ENCODE assay signal across 9 mouse cellular contexts in the genomic region with DNA sequence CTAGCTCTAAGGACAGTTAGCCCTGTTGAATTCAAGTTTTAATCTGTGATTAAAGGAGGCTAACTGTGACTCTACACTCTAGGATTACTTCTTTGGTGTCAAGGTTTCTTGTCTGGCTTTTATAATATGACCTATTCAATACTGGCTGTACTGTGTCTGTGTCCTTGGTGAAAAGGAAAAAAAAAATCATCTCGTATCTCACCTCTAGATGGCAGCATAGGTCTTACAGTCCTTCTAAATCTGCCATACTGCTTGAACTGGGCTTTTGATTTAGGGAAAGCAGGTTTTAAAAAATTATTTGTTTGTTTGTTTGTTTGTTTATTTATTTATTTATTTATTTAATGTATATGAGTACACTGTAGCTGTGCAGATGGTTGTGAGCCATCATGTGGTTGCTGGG. TPM values are rescaled to one million over a fixed set of nuclear protein-coding genes. Genes with fewer than 3 reads are reported as not detected.
DNase-seq lines count a peak whose midpoint lies in the region; ATAC-seq and TF ChIP-seq lines count a peak whose summit lies in the region.
"Had no signal": no experiment of that assay in that cellular context is flagged by ENCODE, and none has a peak within 500 bp of the region (broad histone marks: within the 10 kb centered on the region; RNA-seq: fewer than 3 reads in every experiment).

No protein-coding gene starts in this region.

- no peaks in the 10 kb centered on the region for H3K9me3 ChIP-seq in midbrain, postnatal 0 days (ENCODE audit: low read length)
- no peaks in the 10 kb centered on the region for H3K9me3 ChIP-seq in midbrain, embryonic 13.5 days
- no peaks in the 10 kb centered on the region for H3K9me3 ChIP-seq in stomach, postnatal 0 days (ENCODE audit: control insufficient read depth, low read length)

- H3K79me2 ChIP-seq in heart, adult 2 months (replicated peaks; ENCODE audit: control insufficient read depth, insufficient read depth, low read length), result no peaks in the 10 kb centered on the region

- no peak overlapping the region for H3K4me2 ChIP-seq in midbrain, postnatal 0 days (ENCODE audit: low read depth, low read length, poor library complexity, severe bottlenecking)
- H3K4me2 ChIP-seq in midbrain, embryonic 13.5 days (replicated peaks), result no peak overlapping the region
- no peak overlapping the region for H3K4me2 ChIP-seq in stomach, postnatal 0 days (replicated peaks; ENCODE audit: low read depth)

- no peaks in the 10 kb centered on the region for H3K27me3 ChIP-seq in heart, adult 2 months (ENCODE audit: control insufficient read depth, insufficient read depth, low read length)
- no peaks in the 10 kb centered on the region for H3K27me3 ChIP-seq in midbrain, postnatal 0 days (ENCODE audit: insufficient read depth, low read length)
- no peaks in the 10 kb centered on the region for H3K27me3 ChIP-seq in midbrain, embryonic 13.5 days
- H3K27me3 ChIP-seq in stomach, postnatal 0 days (ENCODE audit: control insufficient read depth, insufficient read depth, low read length), result no peaks in the 10 kb centered on the region

- H3K9ac ChIP-seq in heart, adult 2 months (ENCODE audit: low read depth, low read length), result no peak overlapping the region
- no peak overlapping the region for H3K9ac ChIP-seq in midbrain, postnatal 0 days (replicated peaks; ENCODE audit: low read length, poor library complexity, severe bottlenecking)
- no peak overlapping the region for H3K9ac ChIP-seq in midbrain, embryonic 13.5 days (replicated peaks)
- no peak overlapping the region for H3K9ac ChIP-seq in stomach, postnatal 0 days (ENCODE audit: low read length)

- no peak for TF ChIP-seq POLR2A in heart, adult 2 months (IDR thresholded peaks at IDR 0.05; ENCODE audit: insufficient read depth, low read depth, low read length)

- H3K4me1 ChIP-seq in heart, adult 2 months (ENCODE audit: control insufficient read depth, insufficient read depth, low read length), result no peaks in the 10 kb centered on the region
- no peaks in the 10 kb centered on the region for H3K4me1 ChIP-seq in midbrain, postnatal 0 days (ENCODE audit: insufficient read depth, low read length)
- H3K4me1 ChIP-seq in midbrain, embryonic 13.5 days (replicated peaks), result no peaks in the 10 kb centered on the region
- H3K4me1 ChIP-seq in stomach, postnatal 0 days (replicated peaks; ENCODE audit: control insufficient read depth, insufficient read depth), result no peaks in the 10 kb centered on the region

- H3K27ac ChIP-seq in heart, adult 2 months, result no peak overlapping the region
- H3K27ac ChIP-seq in midbrain, postnatal 0 days (ENCODE audit: low read depth, low read length), result no peak overlapping the region
- H3K27ac ChIP-seq in midbrain, embryonic 13.5 days, result no peak overlapping the region
- no peak overlapping the region for H3K27ac ChIP-seq in stomach, postnatal 0 days (replicated peaks)

- no peak overlapping the region for H3K4me3 ChIP-seq in heart, adult 2 months
- H3K4me3 ChIP-seq in midbrain, postnatal 0 days (ENCODE audit: low read depth, low read length), result no peak overlapping the region
- H3K4me3 ChIP-seq in midbrain, embryonic 13.5 days (replicated peaks), result no peak overlapping the region
- H3K4me3 ChIP-seq in stomach, postnatal 0 days (ENCODE audit: low read depth, low read length), result no peak overlapping the region
- H3K4me3 ChIP-seq: myocyte had no signal

- DNase-seq in heart, adult 2 months, result no peak
- DNase-seq in heart, postnatal 36 days, result no peak
- DNase-seq in midbrain, postnatal 0 days (ENCODE audit: low spot score), result peak; percentile 79
- peak; percentile 22 for DNase-seq in embryo, embryonic 11.5 days (ENCODE audit: low read depth, low spot score)
- no peak for DNase-seq in stomach, postnatal 0 days (ENCODE audit: low spot score)
- DNase-seq in adrenal gland, postnatal 14 days, result no peak
- no peak for DNase-seq in gastrocnemius, postnatal 14 days

- TF ChIP-seq CTCF in heart, adult 2 months (IDR thresholded peaks at IDR 0.05), result peak; percentile 81
- TF ChIP-seq CTCF in midbrain, postnatal 0 days (IDR thresholded peaks at IDR 0.05), result peak; percentile 86
- peak; percentile 82 for TF ChIP-seq CTCF in stomach, postnatal 0 days (IDR thresholded peaks at IDR 0.05; ENCODE audit: low read depth)

- intact Hi-C loops in heart, adult 2 months (cut with DNase I), result loop anchor here (1.0 to 5.0 kb wide), 2 partner anchors 79 to 121 kb away; no protein-coding TSS in a partner anchor
- intact Hi-C loops in heart, postnatal 36 days (cut with DNase I), result loop anchor here (1.0 to 5.0 kb wide), 2 partner anchors 79 to 121 kb away; no protein-coding TSS in a partner anchor
- intact Hi-C loops in gastrocnemius, postnatal 14 days (cut with DNase I; ENCODE audit: low total_unique reads), result loop anchor here (2.0 kb wide), 1 partner anchor 120 kb away; no protein-coding TSS in a partner anchor

- no peak for TF ChIP-seq EP300 in heart, adult 2 months (IDR thresholded peaks at IDR 0.05; ENCODE audit: insufficient read depth, low read depth, low read length)
- no peak for TF ChIP-seq EP300 in stomach, postnatal 0 days (optimal IDR thresholded peaks at IDR 0.05)

- no peak for ATAC-seq in midbrain, postnatal 0 days (ENCODE audit: low FRiP score)
- no peak for ATAC-seq in midbrain, embryonic 13.5 days
- no peak for ATAC-seq in stomach, postnatal 0 days (ENCODE audit: low FRiP score, low TSS enrichment)

- 4% methylated on average over 1 of the region's 1 CpGs for WGBS in heart, adult 2 months
- WGBS in midbrain, postnatal 0 days, result 0% methylated on average over 1 of the region's 1 CpGs
- WGBS in midbrain, embryonic 13.5 days, result 3% methylated on average over 1 of the region's 1 CpGs
- WGBS in stomach, postnatal 0 days, result 0% methylated on average over 1 of the region's 1 CpGs

- H3K36me3 ChIP-seq in heart, adult 2 months (ENCODE audit: control insufficient read depth, insufficient read depth, low read length), result no peaks in the 10 kb centered on the region; the same call in 1 of the 2 replicates
- H3K36me3 ChIP-seq in midbrain, postnatal 0 days (ENCODE audit: insufficient read depth, low read length), result peaks cover 8% of the 10 kb centered on the region; the same call in 1 of the 2 replicates
- peaks cover 17% of the 10 kb centered on the region for H3K36me3 ChIP-seq in midbrain, embryonic 13.5 days
- no peaks in the 10 kb centered on the region for H3K36me3 ChIP-seq in stomach, postnatal 0 days (ENCODE audit: control insufficient read depth, insufficient read depth, low read length)

RNA-seq across cellular contexts. Expression of gene Lin52, which starts 17.5 kb away (rescaled TPM):
- 10 to 100 TPM in 1 of 2 experiments, 1 to 10 TPM in 1; 7.8 to 12.4 TPM for total RNA-seq in heart, adult 2 months (2021)
- polyA plus RNA-seq in heart, adult 2 months (2012; rRNA removed), result 16.5 and 30.6 TPM in 2 replicates
- total RNA-seq in heart, postnatal 36 days (2021), result 10 to 100 TPM; 12.4 to 14.9 TPM
- total RNA-seq in midbrain, postnatal 0 days (2014; rRNA removed), result 33.4 and 67.8 TPM in 2 replicates
- polyA plus RNA-seq in midbrain, postnatal 0 days (2015; fragmentation: Nextera tagmentation; extraction: Ambion mirVana), result 22.8 and 26.7 TPM in 2 replicates
- polyA plus RNA-seq in midbrain, embryonic 13.5 days (2015; fragmentation: Nextera tagmentation; extraction: Ambion mirVana), result 38.6 and 41.3 TPM in 2 replicates
- polyA plus RNA-seq in stomach, postnatal 0 days (2015; fragmentation: Nextera tagmentation; extraction: Ambion mirVana), result 8.5 and 8.7 TPM in 2 replicates
- 11.6 and 15.2 TPM in 2 replicates for total RNA-seq in adrenal gland, postnatal 14 days (2021)
- total RNA-seq in gastrocnemius, postnatal 14 days (2021), result 1 to 10 TPM; 6.3 to 6.4 TPM

RNA-seq across cellular contexts. Expression of gene Aldh6a1, which starts 17.9 kb away (rescaled TPM):
- 100 to 1,000 TPM; 189 to 236 TPM for total RNA-seq in heart, adult 2 months (2021)
- 83.5 and 173 TPM in 2 replicates for polyA plus RNA-seq in heart, adult 2 months (2012; rRNA removed)
- total RNA-seq in heart, postnatal 36 days (2021), result 100 to 1,000 TPM; 208 to 210 TPM
- total RNA-seq in midbrain, postnatal 0 days (2014; rRNA removed), result 41.3 and 45.4 TPM in 2 replicates
- 37.4 and 40.1 TPM in 2 replicates for polyA plus RNA-seq in midbrain, postnatal 0 days (2015; fragmentation: Nextera tagmentation; extraction: Ambion mirVana)
- 28.9 and 29.9 TPM in 2 replicates for polyA plus RNA-seq in midbrain, embryonic 13.5 days (2015; fragmentation: Nextera tagmentation; extraction: Ambion mirVana)
- polyA plus RNA-seq in stomach, postnatal 0 days (2015; fragmentation: Nextera tagmentation; extraction: Ambion mirVana), result 43.4 and 52.1 TPM in 2 replicates
- 232 and 242 TPM in 2 replicates for total RNA-seq in adrenal gland, postnatal 14 days (2021)
- 10 to 100 TPM; 43.2 to 55.1 TPM for total RNA-seq in gastrocnemius, postnatal 14 days (2021)

RNA-seq across cellular contexts. Expression of gene Rnf113a2, which starts 51.7 kb away (rescaled TPM):
- 10 to 100 TPM in 1 of 2 experiments, 1 to 10 TPM in 1; 8.4 to 11.7 TPM for total RNA-seq in heart, adult 2 months (2021)
- polyA plus RNA-seq in heart, adult 2 months (2012; rRNA removed), result 3.7 and 6.6 TPM in 2 replicates
- 10 to 100 TPM; 11.7 to 12.1 TPM for total RNA-seq in heart, postnatal 36 days (2021)
- total RNA-seq in midbrain, postnatal 0 days (2014; rRNA removed), result 8.8 and 11.7 TPM in 2 replicates
- 18.4 and 19.1 TPM in 2 replicates for polyA plus RNA-seq in midbrain, postnatal 0 days (2015; fragmentation: Nextera tagmentation; extraction: Ambion mirVana)
- polyA plus RNA-seq in midbrain, embryonic 13.5 days (2015; fragmentation: Nextera tagmentation; extraction: Ambion mirVana), result 27.0 and 27.1 TPM in 2 replicates
- 21.6 and 22.0 TPM in 2 replicates for polyA plus RNA-seq in stomach, postnatal 0 days (2015; fragmentation: Nextera tagmentation; extraction: Ambion mirVana)
- 17.1 and 20.8 TPM in 2 replicates for total RNA-seq in adrenal gland, postnatal 14 days (2021)
- 1 to 10 TPM; 5.4 to 5.8 TPM for total RNA-seq in gastrocnemius, postnatal 14 days (2021)

RNA-seq across cellular contexts. Expression of gene Bbof1, which starts 59.8 kb away (rescaled TPM):
- total RNA-seq in heart, adult 2 months (2021), result 1 to 10 TPM; 1.7 to 2.0 TPM
- polyA plus RNA-seq in heart, adult 2 months (2012; rRNA removed), result 0.31 and 0.59 TPM in 2 replicates
- 1 to 10 TPM; 1.2 TPM for total RNA-seq in heart, postnatal 36 days (2021)
- total RNA-seq in midbrain, postnatal 0 days (2014; rRNA removed), result 1.3 and 2.1 TPM in 2 replicates
- polyA plus RNA-seq in midbrain, postnatal 0 days (2015; fragmentation: Nextera tagmentation; extraction: Ambion mirVana), result 2.4 and 3.2 TPM in 2 replicates
- 2.5 and 4.5 TPM in 2 replicates for polyA plus RNA-seq in midbrain, embryonic 13.5 days (2015; fragmentation: Nextera tagmentation; extraction: Ambion mirVana)
- polyA plus RNA-seq in stomach, postnatal 0 days (2015; fragmentation: Nextera tagmentation; extraction: Ambion mirVana), result 0.68 and 0.74 TPM in 2 replicates
- 3.9 and 7.2 TPM in 2 replicates for total RNA-seq in adrenal gland, postnatal 14 days (2021)
- 1 to 10 TPM; 1.1 to 1.2 TPM for total RNA-seq in gastrocnemius, postnatal 14 days (2021)

RNA-seq across cellular contexts. Expression of gene Entpd5, which starts 59.9 kb away (rescaled TPM):
- total RNA-seq in heart, adult 2 months (2021), result 10 to 100 TPM; 64.9 to 68.9 TPM
- polyA plus RNA-seq in heart, adult 2 months (2012; rRNA removed), result 38.6 and 88.3 TPM in 2 replicates
- total RNA-seq in heart, postnatal 36 days (2021), result 10 to 100 TPM; 61.6 to 68.2 TPM
- total RNA-seq in midbrain, postnatal 0 days (2014; rRNA removed), result 15.6 and 15.9 TPM in 2 replicates
- 12.4 and 14.1 TPM in 2 replicates for polyA plus RNA-seq in midbrain, postnatal 0 days (2015; fragmentation: Nextera tagmentation; extraction: Ambion mirVana)
- 9.9 and 10.2 TPM in 2 replicates for polyA plus RNA-seq in midbrain, embryonic 13.5 days (2015; fragmentation: Nextera tagmentation; extraction: Ambion mirVana)
- polyA plus RNA-seq in stomach, postnatal 0 days (2015; fragmentation: Nextera tagmentation; extraction: Ambion mirVana), result 44.8 and 48.8 TPM in 2 replicates
- 81.4 and 86.0 TPM in 2 replicates for total RNA-seq in adrenal gland, postnatal 14 days (2021)
- 1 to 10 TPM; 7.5 to 8.9 TPM for total RNA-seq in gastrocnemius, postnatal 14 days (2021)

Comparison
In these comparisons a context has a peak if more than half of its experiments do, and no peak if none do; other contexts are left out.
1. DNase-seq: peak in midbrain, postnatal 0 days (single experiment) and embryo, embryonic 11.5 days (single experiment); none in heart, adult 2 months (0 of 2), heart, postnatal 36 days (0 of 2), stomach, postnatal 0 days (single experiment), adrenal gland, postnatal 14 days (single experiment) and gastrocnemius, postnatal 14 days (single experiment).
2. Peak in every context shown above with its lines, with median percentiles within 50 percentile points of each other: CTCF ChIP-seq.